Mouse (Mus musculus) stomach, postnatal 0 days (tissue): ENCODE results near the gene Pecr.

Experiments used
- CTCF ChIP-seq: IDR thresholded peaks from 2 replicates; pipeline ENCODE4 v1.5.1; 2016; ENCODE audit warnings: antibody characterized with exemption, low read depth, mild to moderate bottlenecking, moderate library complexity
- EP300 ChIP-seq: optimal IDR thresholded peaks from 2 replicates; pipeline ENCODE3; 2016; ENCODE audit warnings: antibody characterized with exemption

DNA sequence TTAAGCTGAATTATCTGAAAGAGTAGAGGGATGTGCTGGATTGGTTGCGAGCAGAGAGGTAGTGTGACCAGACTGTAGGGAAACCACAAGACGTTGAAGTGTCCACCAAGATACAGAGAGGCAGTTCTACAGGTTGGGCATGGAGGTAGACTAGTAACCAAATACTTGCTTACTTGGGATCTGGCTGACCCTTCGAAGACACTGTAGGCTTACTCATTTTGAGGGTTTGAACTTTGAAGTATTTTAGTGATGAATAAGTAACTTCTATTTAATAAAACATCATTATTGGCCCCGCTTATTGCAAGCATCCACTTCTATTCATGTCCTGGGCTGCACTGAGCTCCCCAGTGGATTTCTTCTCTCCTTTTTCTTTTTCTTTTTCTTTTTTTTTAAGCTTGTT is 7.3 kb upstream of the Pecr start:
- no peak for TF ChIP-seq CTCF
- TF ChIP-seq EP300: no peak
